In genomic region chr10:80436276-80436675, GRCm38 (mm10) we compare ENCODE assay signal across 9 mouse cellular contexts. TPM values are rescaled to one million over a fixed set of nuclear protein-coding genes. Genes with fewer than 3 reads are reported as not detected.
DNase-seq lines count a peak whose midpoint lies in the region; ATAC-seq and TF ChIP-seq lines count a peak whose summit lies in the region.
"Had no signal": no experiment of that assay in that cellular context is flagged by ENCODE, and none has a peak within 500 bp of the region (broad histone marks: within the 10 kb centered on the region; RNA-seq: fewer than 3 reads in every experiment).

No protein-coding gene starts in this region.

- H3K79me3 ChIP-seq in C2C12 (ENCODE audit: low read depth) = peaks cover 21% of the 10 kb centered on the region

- ATAC-seq in forebrain, postnatal 0 days = no peak
- no peak for ATAC-seq in forebrain, embryonic 12.5 days (ENCODE audit: low FRiP score)
- ATAC-seq in embryonic facial prominence, embryonic 14.5 days (ENCODE audit: low read depth) = no peak
- ATAC-seq in lung, postnatal 0 days = no peak
- ATAC-seq in hindbrain, postnatal 0 days = no peak
- ATAC-seq in activated CD4-positive, CD25-positive, alpha-beta regulatory T cell, adult 4 months = no peak

- no peak overlapping the region for H3K4me2 ChIP-seq in forebrain, postnatal 0 days (ENCODE audit: low read depth)
- H3K4me2 ChIP-seq in forebrain, embryonic 12.5 days = no peak overlapping the region
- peak overlapping the region; percentile 10; the same call in 1 of the 2 replicates for H3K4me2 ChIP-seq in embryonic facial prominence, embryonic 14.5 days (ENCODE audit: low read depth, low read length)
- H3K4me2 ChIP-seq in lung, postnatal 0 days (replicated peaks; ENCODE audit: low read depth, low read length) = no peak overlapping the region
- H3K4me2 ChIP-seq in hindbrain, postnatal 0 days (ENCODE audit: low read depth, low read length) = no peak overlapping the region

- H3K9me3 ChIP-seq in forebrain, postnatal 0 days (ENCODE audit: low read length) = no peaks in the 10 kb centered on the region
- H3K9me3 ChIP-seq in forebrain, embryonic 12.5 days = no peaks in the 10 kb centered on the region
- H3K9me3 ChIP-seq in embryonic facial prominence, embryonic 14.5 days (ENCODE audit: control insufficient read depth, low read length) = no peaks in the 10 kb centered on the region
- H3K9me3 ChIP-seq in lung, postnatal 0 days (ENCODE audit: low read length) = no peaks in the 10 kb centered on the region
- no peaks in the 10 kb centered on the region for H3K9me3 ChIP-seq in hindbrain, postnatal 0 days (ENCODE audit: low read length)

- peaks cover 21% of the 10 kb centered on the region for H3K79me2 ChIP-seq in C2C12 (ENCODE audit: control insufficient read depth, insufficient read depth)

- no peaks in the 10 kb centered on the region for H3K36me3 ChIP-seq in forebrain, postnatal 0 days (ENCODE audit: insufficient read depth)
- H3K36me3 ChIP-seq in forebrain, embryonic 12.5 days (replicated peaks) = no peaks in the 10 kb centered on the region
- H3K36me3 ChIP-seq in C2C12 (ENCODE audit: control insufficient read depth, insufficient read depth) = no peaks in the 10 kb centered on the region
- H3K36me3 ChIP-seq in embryonic facial prominence, embryonic 14.5 days (ENCODE audit: control insufficient read depth, insufficient read depth, low read length) = no peaks in the 10 kb centered on the region
- no peaks in the 10 kb centered on the region for H3K36me3 ChIP-seq in lung, postnatal 0 days (ENCODE audit: insufficient read depth, low read length)
- H3K36me3 ChIP-seq in hindbrain, postnatal 0 days (ENCODE audit: insufficient read depth, low read length) = no peaks in the 10 kb centered on the region

- H3K4me1 ChIP-seq in forebrain, postnatal 0 days (ENCODE audit: insufficient read depth) = peaks cover 13% of the 10 kb centered on the region; the same call in 1 of the 2 replicates
- peaks cover 16% of the 10 kb centered on the region for H3K4me1 ChIP-seq in forebrain, embryonic 12.5 days
- H3K4me1 ChIP-seq in embryonic facial prominence, embryonic 14.5 days (ENCODE audit: control insufficient read depth, insufficient read depth, low read length) = peaks cover 17% of the 10 kb centered on the region
- H3K4me1 ChIP-seq in lung, postnatal 0 days (ENCODE audit: insufficient read depth, low read depth, low read length) = peaks cover 10% of the 10 kb centered on the region; the same call in 1 of the 2 replicates
- peaks cover 11% of the 10 kb centered on the region; the same call in 1 of the 2 replicates for H3K4me1 ChIP-seq in hindbrain, postnatal 0 days (ENCODE audit: insufficient read depth, low read length)

- no peak overlapping the region for H3K4me3 ChIP-seq in forebrain, postnatal 0 days (ENCODE audit: low read depth, low read length)
- no peak overlapping the region for H3K4me3 ChIP-seq in forebrain, embryonic 12.5 days (replicated peaks)
- no peak overlapping the region for H3K4me3 ChIP-seq in C2C12 (ENCODE audit: insufficient read depth, poor library complexity, severe bottlenecking)
- no peak overlapping the region for H3K4me3 ChIP-seq in embryonic facial prominence, embryonic 14.5 days (ENCODE audit: low read depth, low read length)
- H3K4me3 ChIP-seq in lung, postnatal 0 days (ENCODE audit: low read depth, low read length) = no peak overlapping the region
- no peak overlapping the region for H3K4me3 ChIP-seq in hindbrain, postnatal 0 days (ENCODE audit: low read length)

- TF ChIP-seq EP300 in lung, postnatal 0 days (IDR thresholded peaks at IDR 0.05) = no peak

- peak; percentile 34 for DNase-seq in forebrain, postnatal 0 days
- peak; percentile 44 for DNase-seq in embryonic facial prominence, embryonic 14.5 days (ENCODE audit: low spot score)
- peak; percentile 60 for DNase-seq in lung, postnatal 0 days (ENCODE audit: low spot score)
- no peak for DNase-seq in hindbrain, postnatal 0 days (ENCODE audit: low spot score)
- DNase-seq in adrenal gland, postnatal 14 days = no peak

- H3ac ChIP-seq in C2C12 (ENCODE audit: control insufficient read depth, insufficient read length, low read depth) = no peak overlapping the region

- TF ChIP-seq CTCF in forebrain, postnatal 0 days (IDR thresholded peaks at IDR 0.05; ENCODE audit: low read depth) = no peak
- TF ChIP-seq CTCF in C2C12 (IDR thresholded peaks at IDR 0.05; ENCODE audit: control insufficient read depth, insufficient read depth, insufficient read length) = no peak
- TF ChIP-seq CTCF in lung, postnatal 0 days (IDR thresholded peaks at IDR 0.05) = no peak
- no peak for TF ChIP-seq CTCF in hindbrain, postnatal 0 days (IDR thresholded peaks at IDR 0.05; ENCODE audit: low read depth)

- H3K9ac ChIP-seq in forebrain, postnatal 0 days = no peak overlapping the region
- H3K9ac ChIP-seq in forebrain, embryonic 12.5 days = no peak overlapping the region
- H3K9ac ChIP-seq in embryonic facial prominence, embryonic 14.5 days (ENCODE audit: low read depth, low read length) = 0 out of 2 replicates have a peak overlapping the region, but pooled peaks have one; percentile 8
- no peak overlapping the region for H3K9ac ChIP-seq in lung, postnatal 0 days (replicated peaks; ENCODE audit: low read depth)
- no peak overlapping the region for H3K9ac ChIP-seq in hindbrain, postnatal 0 days (replicated peaks; ENCODE audit: low read length)

- WGBS in forebrain, postnatal 0 days = 17% methylated on average over 9 of the region's 9 CpGs
- WGBS in forebrain, embryonic 12.5 days = 13% methylated on average over 9 of the region's 9 CpGs
- 16% methylated on average over 9 of the region's 9 CpGs for WGBS in embryonic facial prominence, embryonic 14.5 days
- WGBS in lung, postnatal 0 days = 14% methylated on average over 9 of the region's 9 CpGs
- WGBS in hindbrain, postnatal 0 days = 12% methylated on average over 9 of the region's 9 CpGs

- no peak overlapping the region for H3K27ac ChIP-seq in forebrain, postnatal 0 days (ENCODE audit: low read depth, low read length)
- H3K27ac ChIP-seq in forebrain, embryonic 12.5 days = no peak overlapping the region
- H3K27ac ChIP-seq in embryonic facial prominence, embryonic 14.5 days (replicated peaks; ENCODE audit: low read depth, low read length) = no peak overlapping the region; the same call in 1 of the 2 replicates
- peak overlapping the region; percentile 62; the same call in 1 of the 2 replicates for H3K27ac ChIP-seq in lung, postnatal 0 days (ENCODE audit: low read length)
- H3K27ac ChIP-seq in hindbrain, postnatal 0 days = no peak overlapping the region

- no peaks in the 10 kb centered on the region for H3K27me3 ChIP-seq in forebrain, postnatal 0 days (ENCODE audit: insufficient read depth, low read length)
- peaks cover 6% of the 10 kb centered on the region; the same call in 1 of the 2 replicates for H3K27me3 ChIP-seq in forebrain, embryonic 12.5 days
- no peaks in the 10 kb centered on the region for H3K27me3 ChIP-seq in C2C12 (ENCODE audit: control insufficient read depth, insufficient read depth, insufficient read length)
- no peaks in the 10 kb centered on the region for H3K27me3 ChIP-seq in embryonic facial prominence, embryonic 14.5 days (replicated peaks; ENCODE audit: control insufficient read depth, insufficient read depth, low read length)
- H3K27me3 ChIP-seq in lung, postnatal 0 days (replicated peaks; ENCODE audit: insufficient read depth, low read length) = no peaks in the 10 kb centered on the region
- H3K27me3 ChIP-seq in hindbrain, postnatal 0 days (ENCODE audit: insufficient read depth, low read length) = no peaks in the 10 kb centered on the region

RNA-seq across cellular contexts. Expression of gene Tcf3, which starts 2.8 kb away (rescaled TPM):
- 69.0 and 91.4 TPM in 2 replicates for total RNA-seq in forebrain, postnatal 0 days (2014; rRNA removed)
- 34.3 and 36.1 TPM in 2 replicates for polyA plus RNA-seq in forebrain, postnatal 0 days (2015; fragmentation: Nextera tagmentation; extraction: Ambion mirVana)
- 203 and 205 TPM in 2 replicates for polyA plus RNA-seq in forebrain, embryonic 12.5 days (2016; fragmentation: Nextera tagmentation; extraction: Ambion mirVana)
- polyA plus RNA-seq in C2C12 (2012; fragmentation: generic; extraction: Trizol) = 111 TPM
- 93.7 and 112 TPM in 2 replicates for polyA plus RNA-seq in embryonic facial prominence, embryonic 14.5 days (2014; fragmentation: Nextera tagmentation; extraction: Ambion mirVana)
- polyA plus RNA-seq in lung, postnatal 0 days (2015; fragmentation: Nextera tagmentation; extraction: Ambion mirVana) = 34.7 and 36.2 TPM in 2 replicates
- 132 TPM in 2 replicates for total RNA-seq in hindbrain, postnatal 0 days (2014; rRNA removed)
- polyA plus RNA-seq in hindbrain, postnatal 0 days (2015; fragmentation: Nextera tagmentation; extraction: Ambion mirVana) = 36.2 and 36.4 TPM in 2 replicates
- 54.4 and 61.8 TPM in 2 replicates for total RNA-seq in adrenal gland, postnatal 14 days (2021)
- 10 to 100 TPM in 1 of 2 experiments, 1 to 10 TPM in 1; 9.3 to 10.7 TPM for polyA plus RNA-seq in activated CD4-positive, CD25-positive, alpha-beta regulatory T cell, adult 4 months (2017; shearing (Covaris generic))

RNA-seq across cellular contexts. Expression of gene Uqcr11, which starts 29.6 kb away (rescaled TPM):
- total RNA-seq in forebrain, postnatal 0 days (2014; rRNA removed) = 230 and 424 TPM in 2 replicates
- polyA plus RNA-seq in forebrain, postnatal 0 days (2015; fragmentation: Nextera tagmentation; extraction: Ambion mirVana) = 688 and 881 TPM in 2 replicates
- 371 and 400 TPM in 2 replicates for polyA plus RNA-seq in forebrain, embryonic 12.5 days (2016; fragmentation: Nextera tagmentation; extraction: Ambion mirVana)
- polyA plus RNA-seq in C2C12 (2012; fragmentation: generic; extraction: Trizol) = 1,025 TPM
- 751 and 879 TPM in 2 replicates for polyA plus RNA-seq in embryonic facial prominence, embryonic 14.5 days (2014; fragmentation: Nextera tagmentation; extraction: Ambion mirVana)
- polyA plus RNA-seq in lung, postnatal 0 days (2015; fragmentation: Nextera tagmentation; extraction: Ambion mirVana) = 511 and 651 TPM in 2 replicates
- total RNA-seq in hindbrain, postnatal 0 days (2014; rRNA removed) = 369 and 391 TPM in 2 replicates
- 897 and 981 TPM in 2 replicates for polyA plus RNA-seq in hindbrain, postnatal 0 days (2015; fragmentation: Nextera tagmentation; extraction: Ambion mirVana)
- 1,202 and 1,279 TPM in 2 replicates for total RNA-seq in adrenal gland, postnatal 14 days (2021)
- 100 to 1,000 TPM; 327 to 363 TPM for polyA plus RNA-seq in activated CD4-positive, CD25-positive, alpha-beta regulatory T cell, adult 4 months (2017; shearing (Covaris generic))

RNA-seq across cellular contexts. Expression of gene Mbd3, which starts 36.9 kb away (rescaled TPM):
- 37.9 and 43.9 TPM in 2 replicates for total RNA-seq in forebrain, postnatal 0 days (2014; rRNA removed)
- 183 and 196 TPM in 2 replicates for polyA plus RNA-seq in forebrain, postnatal 0 days (2015; fragmentation: Nextera tagmentation; extraction: Ambion mirVana)
- 312 and 327 TPM in 2 replicates for polyA plus RNA-seq in forebrain, embryonic 12.5 days (2016; fragmentation: Nextera tagmentation; extraction: Ambion mirVana)
- polyA plus RNA-seq in C2C12 (2012; fragmentation: generic; extraction: Trizol) = 326 TPM
- polyA plus RNA-seq in embryonic facial prominence, embryonic 14.5 days (2014; fragmentation: Nextera tagmentation; extraction: Ambion mirVana) = 164 and 186 TPM in 2 replicates
- polyA plus RNA-seq in lung, postnatal 0 days (2015; fragmentation: Nextera tagmentation; extraction: Ambion mirVana) = 90.6 and 90.7 TPM in 2 replicates
- total RNA-seq in hindbrain, postnatal 0 days (2014; rRNA removed) = 48.2 and 50.4 TPM in 2 replicates
- polyA plus RNA-seq in hindbrain, postnatal 0 days (2015; fragmentation: Nextera tagmentation; extraction: Ambion mirVana) = 166 and 175 TPM in 2 replicates
- 106 and 116 TPM in 2 replicates for total RNA-seq in adrenal gland, postnatal 14 days (2021)
- polyA plus RNA-seq in activated CD4-positive, CD25-positive, alpha-beta regulatory T cell, adult 4 months (2017; shearing (Covaris generic)) = 10 to 100 TPM; 23.6 to 32.0 TPM

RNA-seq across cellular contexts. Expression of gene Mex3d, which starts 48.8 kb away (rescaled TPM):
- total RNA-seq in forebrain, postnatal 0 days (2014; rRNA removed) = 107 and 120 TPM in 2 replicates
- polyA plus RNA-seq in forebrain, postnatal 0 days (2015; fragmentation: Nextera tagmentation; extraction: Ambion mirVana) = 18.3 and 18.4 TPM in 2 replicates
- polyA plus RNA-seq in forebrain, embryonic 12.5 days (2016; fragmentation: Nextera tagmentation; extraction: Ambion mirVana) = 17.3 and 21.3 TPM in 2 replicates
- polyA plus RNA-seq in C2C12 (2012; fragmentation: generic; extraction: Trizol) = 37.4 TPM
- polyA plus RNA-seq in embryonic facial prominence, embryonic 14.5 days (2014; fragmentation: Nextera tagmentation; extraction: Ambion mirVana) = 6.2 and 6.4 TPM in 2 replicates
- polyA plus RNA-seq in lung, postnatal 0 days (2015; fragmentation: Nextera tagmentation; extraction: Ambion mirVana) = 6.0 and 6.3 TPM in 2 replicates
- 129 and 145 TPM in 2 replicates for total RNA-seq in hindbrain, postnatal 0 days (2014; rRNA removed)
- 11.6 and 14.2 TPM in 2 replicates for polyA plus RNA-seq in hindbrain, postnatal 0 days (2015; fragmentation: Nextera tagmentation; extraction: Ambion mirVana)
- 21.8 and 22.8 TPM in 2 replicates for total RNA-seq in adrenal gland, postnatal 14 days (2021)
- polyA plus RNA-seq in activated CD4-positive, CD25-positive, alpha-beta regulatory T cell, adult 4 months (2017; shearing (Covaris generic)) = 1 to 10 TPM in 1 of 2 experiments, under 1 TPM in 1; 0.62 to 1.2 TPM

RNA-seq across cellular contexts. Expression of gene Onecut3, which starts 58.4 kb away (rescaled TPM):
- 0.62 and 1.9 TPM in 2 replicates for total RNA-seq in forebrain, postnatal 0 days (2014; rRNA removed)
- polyA plus RNA-seq in forebrain, postnatal 0 days (2015; fragmentation: Nextera tagmentation; extraction: Ambion mirVana) = 0.03 and 0.18 TPM in 2 replicates
- polyA plus RNA-seq in forebrain, embryonic 12.5 days (2016; fragmentation: Nextera tagmentation; extraction: Ambion mirVana) = 0.68 and 0.83 TPM in 2 replicates
- polyA plus RNA-seq in C2C12 (2012; fragmentation: generic; extraction: Trizol) = not detected
- polyA plus RNA-seq in embryonic facial prominence, embryonic 14.5 days (2014; fragmentation: Nextera tagmentation; extraction: Ambion mirVana) = not detected in 2 replicates
- not detected in 2 replicates for polyA plus RNA-seq in lung, postnatal 0 days (2015; fragmentation: Nextera tagmentation; extraction: Ambion mirVana)
- total RNA-seq in hindbrain, postnatal 0 days (2014; rRNA removed) = 2.5 and 5.0 TPM in 2 replicates
- polyA plus RNA-seq in hindbrain, postnatal 0 days (2015; fragmentation: Nextera tagmentation; extraction: Ambion mirVana) = 0.57 and 0.74 TPM in 2 replicates
- not detected in 2 replicates for total RNA-seq in adrenal gland, postnatal 14 days (2021)
- polyA plus RNA-seq in activated CD4-positive, CD25-positive, alpha-beta regulatory T cell, adult 4 months (2017; shearing (Covaris generic)) = not detected
- total RNA-seq: hematopoietic stem cell, adult 5-6 weeks had no signal

Comparison
In these comparisons a context has a peak if more than half of its experiments do, and no peak if none do; other contexts are left out.
1. DNase-seq: peak in forebrain, postnatal 0 days (single experiment), embryonic facial prominence, embryonic 14.5 days (single experiment) and lung, postnatal 0 days (single experiment); none in hindbrain, postnatal 0 days (single experiment) and adrenal gland, postnatal 14 days (single experiment).